Mouse (Mus musculus) CH12F3 (cell line): ENCODE measurements around the gene Traf3ip1.

ENCODE experiments used
- in situ Hi-C: fragments of 300-500 bp; cut with MboI; formaldehyde crosslinking; loops from 2 replicates; pipeline ENCODE4 v1.14.3; 2020; ENCODE audit warnings: low sequenced_read_pairs

Traf3ip1 gene

DNA sequence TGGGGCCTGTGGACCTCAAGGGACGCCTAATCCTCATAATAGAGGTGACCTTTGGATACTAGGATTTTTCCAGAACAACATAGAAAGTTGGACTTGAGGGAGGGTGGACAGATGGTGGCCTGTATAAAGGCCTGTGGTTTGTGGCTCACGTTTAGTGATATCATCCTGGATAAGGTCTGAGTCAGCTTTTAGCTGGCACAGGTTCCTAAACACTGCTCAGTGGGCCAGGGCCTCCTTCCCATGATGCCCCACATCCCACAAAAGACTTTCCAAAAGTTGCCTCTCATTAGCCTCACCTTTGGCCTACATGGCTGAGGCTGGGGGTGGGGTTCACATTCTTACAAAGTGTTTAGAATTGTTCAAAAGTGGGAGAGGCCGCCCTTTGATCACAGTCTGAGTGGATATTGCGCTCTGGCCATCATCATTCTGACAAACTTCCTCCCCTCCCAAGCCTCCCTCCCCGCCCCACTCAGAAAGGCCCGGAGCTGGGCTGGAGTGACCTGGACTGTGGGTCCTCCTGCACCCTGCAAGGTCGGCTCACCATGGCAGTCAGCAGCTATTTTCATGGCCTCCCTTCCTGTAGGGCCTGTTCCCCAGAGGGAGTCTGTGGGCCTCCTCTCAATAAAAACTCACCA, 83.6 kb downstream of the Traf3ip1 start:
- in situ Hi-C loops = no loop called here
